ENCODE assay signal across 2 mouse cellular contexts in the genomic region with DNA sequence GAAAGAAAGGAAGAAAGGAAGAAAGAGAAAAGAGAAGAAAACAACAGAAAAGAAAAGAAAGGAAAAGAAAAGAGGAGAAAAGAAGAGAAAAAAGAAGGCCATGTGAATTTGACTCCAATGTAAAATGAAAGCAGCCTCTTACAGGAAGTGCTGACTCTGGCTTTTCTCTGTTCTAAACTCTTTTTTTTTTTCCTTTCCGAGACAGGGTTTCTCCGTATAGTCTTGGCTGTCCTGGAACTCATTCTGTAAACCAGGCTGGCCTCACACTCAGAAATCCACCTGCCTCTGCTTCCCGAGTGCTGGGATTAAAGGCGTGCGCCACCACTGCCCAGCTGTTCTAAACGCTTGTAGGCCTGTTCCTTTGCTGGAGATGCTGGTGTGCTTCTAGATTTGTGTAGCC.
TF ChIP-seq lines count a peak whose summit lies in the region.

No protein-coding gene starts in this region.

TF ChIP-seq in MEL, 35 proteins besides CTCF, POLR2A, EP300 and RAD21:
- TF ChIP-seq MEF2A (IDR thresholded peaks at IDR 0.05; ENCODE audit: extremely low read depth, insufficient replicate concordance, low read depth, low read length, poor library complexity, severe bottlenecking) (no peak), RCOR1 (IDR thresholded peaks at IDR 0.05; ENCODE audit: low read depth, low read length) (no peak), ZKSCAN1 (IDR thresholded peaks at IDR 0.05; ENCODE audit: low read depth, low read length) (no peak), KAT2A (conservative IDR thresholded peaks at IDR 0.05; ENCODE audit: low read depth, low read length) (no peak), CHD1 (IDR thresholded peaks at IDR 0.05; ENCODE audit: low read depth, low read length) (no peak), POLR2AphosphoS5 (IDR thresholded peaks at IDR 0.05; ENCODE audit: borderline replicate concordance, low read depth, low read length) (no peak), USF2 (IDR thresholded peaks at IDR 0.05; ENCODE audit: borderline replicate concordance in 1 of 2, insufficient read depth in 1 of 2, low read depth in 1 of 2, low read length in 2 of 2) (no peak), MAFK (IDR thresholded peaks at IDR 0.05; ENCODE audit: borderline replicate concordance, low read depth, low read length) (no peak), NELFE (IDR thresholded peaks at IDR 0.05; ENCODE audit: low read depth, low read length) (no peak), GATA1 (IDR thresholded peaks at IDR 0.05; ENCODE audit: low read depth, low read length) (no peak), ELF1 (IDR thresholded peaks at IDR 0.05; ENCODE audit: low read depth, low read length) (no peak), ETS1 (IDR thresholded peaks at IDR 0.05; ENCODE audit: low read depth, low read length) (no peak), CHD2 (IDR thresholded peaks at IDR 0.05; ENCODE audit: low read length) (no peak)
TF ChIP-seq in MEL: peak in this region for 0.

TF ChIP-seq in myocyte, 11 proteins besides CTCF, POLR2A, EP300 and RAD21:
- TF ChIP-seq POLR2AphosphoS2 (IDR thresholded peaks at IDR 0.05; ENCODE audit: insufficient read length, low read depth) (no peak), MYOD1 (IDR thresholded peaks at IDR 0.05; ENCODE audit: control insufficient read depth in 1 of 3, insufficient read length in 2 of 3, low read depth in 2 of 3) (no peak), TCF3 (IDR thresholded peaks at IDR 0.05; ENCODE audit: insufficient read length, low read depth) (no peak), CEBPB (IDR thresholded peaks at IDR 0.05; ENCODE audit: insufficient read depth, poor library complexity, severe bottlenecking) (no peak), E2F4 (IDR thresholded peaks at IDR 0.05; ENCODE audit: insufficient read depth) (no peak), SRF (IDR thresholded peaks at IDR 0.05; ENCODE audit: control insufficient read depth, insufficient read length, low read depth) (no peak), MYOG (IDR thresholded peaks at IDR 0.05; ENCODE audit: control insufficient read depth in 1 of 3, insufficient read depth in 1 of 3, insufficient read length in 2 of 3, low read depth in 2 of 3) (no peak), MAX (IDR thresholded peaks at IDR 0.05; ENCODE audit: low read depth) (no peak), REST (IDR thresholded peaks at IDR 0.05; ENCODE audit: insufficient read depth, insufficient read length) (no peak)
